Mouse (Mus musculus) neural tube, embryonic 15.5 days (tissue): ENCODE data around the gene Sh3gl2. TPM values are rescaled to one million over a fixed set of nuclear protein-coding genes. Genes with fewer than 3 reads are reported as not detected.

Experiments used
- ATAC-seq: fragments of 200-750 bp; cut with Nextera tagmentation; 2 replicates; pipeline ENCODE4 v1.8.0; 2017; ENCODE audit warnings: mild to moderate bottlenecking, moderate TSS enrichment, moderate library complexity; ENCODE audit not compliant: low FRiP score
- H3K27ac ChIP-seq: fragments of 300-500 bp; sonication (generic); replicated peaks from 2 replicates; pipeline ENCODE4 v1.5.1; 2015; ENCODE audit warnings: mild to moderate bottlenecking, inconsistent platforms
- H3K27me3 ChIP-seq: fragments of 300-500 bp; sonication (generic); replicated peaks from 2 replicates; pipeline ENCODE4 v1.6.1; 2015; ENCODE audit warnings: inconsistent platforms
- H3K36me3 ChIP-seq: fragments of 300-500 bp; sonication (generic); 2 replicates; pipeline ENCODE4 v1.6.1; 2015; ENCODE audit warnings: inconsistent platforms
- H3K4me1 ChIP-seq: fragments of 300-500 bp; sonication (generic); 2 replicates; pipeline ENCODE4 v1.6.1; 2015; ENCODE audit warnings: inconsistent platforms
- H3K4me2 ChIP-seq: fragments of 300-500 bp; sonication (generic); 2 replicates; pipeline ENCODE4 v1.6.1; 2015; ENCODE audit warnings: inconsistent platforms, mild to moderate bottlenecking, moderate library complexity
- H3K4me3 ChIP-seq: fragments of 300-500 bp; sonication (generic); replicated peaks from 2 replicates; pipeline ENCODE4 v1.5.1; 2015; ENCODE audit warnings: mild to moderate bottlenecking, inconsistent platforms
- H3K9ac ChIP-seq: fragments of 300-500 bp; sonication (generic); replicated peaks from 2 replicates; pipeline ENCODE4 v1.6.1; 2015; ENCODE audit warnings: mild to moderate bottlenecking, inconsistent platforms
- H3K9me3 ChIP-seq: fragments of 300-500 bp; sonication (generic); replicated peaks from 2 replicates; pipeline ENCODE4 v1.6.1; 2016; ENCODE audit warnings: inconsistent platforms
- WGBS: fragments of 180-500 bp; shearing (Covaris S2); methylation state at CpG from one replicate; pipeline ENCODE4 v1.1.7; 2015; ENCODE audit warnings: mixed read lengths; 5-methylcytosine and 5-hydroxymethylcytosine counted together
- polyA plus RNA-seq: library from polyadenylated mRNA; unstranded; fragments of >200 nt; fragmentation: Nextera tagmentation; extraction: Ambion mirVana; gene quantifications from 2 replicates; pipeline ENCODE4 v1.2.1, GENCODE M21; 2015

Gene Sh3gl2
- polyA plus RNA-seq, 1 experiment from 2014 or later, result 111 TPM

DNA sequence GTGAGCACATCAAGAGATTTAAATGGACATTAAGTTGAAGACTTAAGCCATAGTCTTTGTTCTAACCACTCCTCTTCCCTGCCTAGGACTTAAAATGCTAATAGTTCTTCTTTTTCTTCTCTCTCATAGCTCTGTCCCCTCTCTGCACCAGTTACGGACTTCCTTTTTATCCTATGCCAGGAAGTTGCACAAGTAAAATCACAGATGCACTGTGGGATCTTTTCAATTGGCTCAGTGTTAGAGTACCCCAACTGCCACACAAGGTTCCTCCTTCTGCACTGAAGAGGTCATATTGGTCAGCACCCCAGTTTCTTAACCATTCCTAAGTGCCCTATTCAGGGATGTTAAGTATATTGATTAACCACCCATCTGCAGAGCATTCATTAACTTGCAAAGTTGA is 324.9 kb downstream of the Sh3gl2 start:
- no peak for ATAC-seq
- no peak overlapping the region for H3K27ac ChIP-seq
- H3K4me2 ChIP-seq, result no peak overlapping the region
- WGBS, result 92% methylated on average over 1 of the region's 1 CpGs
- no peaks in the 10 kb centered on the region for H3K4me1 ChIP-seq
- no peaks in the 10 kb centered on the region for H3K27me3 ChIP-seq
- no peak overlapping the region for H3K4me3 ChIP-seq
- H3K36me3 ChIP-seq, result no peaks in the 10 kb centered on the region
- H3K9me3 ChIP-seq, result no peaks in the 10 kb centered on the region
- H3K9ac ChIP-seq, result no peak overlapping the region

- 84% methylated on average over 5 of the region's 5 CpGs for WGBS
- Histone ChIP-seq H3K4me3 (no peak overlapping the region), H3K36me3 (no peaks in the 10 kb centered on the region), H3K27ac (no peak overlapping the region), H3K9me3 (no peaks in the 10 kb centered on the region), H3K4me1 (no peaks in the 10 kb centered on the region), H3K4me2 (no peak overlapping the region), H3K27me3 (no peaks in the 10 kb centered on the region), H3K9ac (no peak overlapping the region)
- ATAC-seq, result no peak
Observed at GRCm38 (mm10) chr4:85539677-85540076, 334.8 kb downstream of the Sh3gl2 start.

DNA sequence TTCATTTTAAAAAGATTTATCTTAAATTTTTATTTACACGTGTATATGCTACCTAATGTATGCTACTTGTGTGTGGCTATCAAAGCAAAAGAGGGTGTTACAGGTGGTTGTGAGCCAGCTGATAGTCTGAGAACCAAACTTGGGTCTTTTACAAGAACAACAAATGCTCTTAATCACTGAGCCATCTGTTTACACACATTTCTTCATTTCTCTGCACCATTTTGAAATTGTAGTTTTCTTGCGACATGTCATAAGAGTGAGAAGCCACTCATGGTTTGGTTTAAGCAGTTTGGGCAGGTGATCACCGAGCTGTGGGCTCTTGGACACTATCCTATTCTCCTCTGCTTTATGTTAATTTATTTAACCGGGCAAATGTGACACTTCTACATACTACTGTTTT is 338.3 kb downstream of the Sh3gl2 start:
- ATAC-seq, result no peak
- no peak overlapping the region for H3K4me3 ChIP-seq
- no peak overlapping the region for H3K9ac ChIP-seq
- H3K9me3 ChIP-seq, result no peaks in the 10 kb centered on the region
- no peak overlapping the region for H3K4me2 ChIP-seq
- no peaks in the 10 kb centered on the region for H3K36me3 ChIP-seq
- WGBS, result 90% methylated on average over 4 of the region's 4 CpGs
- H3K4me1 ChIP-seq, result no peaks in the 10 kb centered on the region
- no peak overlapping the region for H3K27ac ChIP-seq
- no peaks in the 10 kb centered on the region for H3K27me3 ChIP-seq

GRCm38 (mm10) chr4:85554696-85555095 is 349.8 kb downstream of the Sh3gl2 start:
- H3K9ac ChIP-seq, result no peak overlapping the region
- H3K27ac ChIP-seq, result no peak overlapping the region

GRCm38 (mm10) chr4:85559753-85560152 is 354.8 kb downstream of the Sh3gl2 start:
- H3K27me3 ChIP-seq, result no peaks in the 10 kb centered on the region
- no peak for ATAC-seq
- no peak overlapping the region for H3K4me2 ChIP-seq
- WGBS, result 82% methylated on average over 6 of the region's 6 CpGs
- no peaks in the 10 kb centered on the region for H3K9me3 ChIP-seq
- no peak overlapping the region for H3K27ac ChIP-seq
- H3K4me3 ChIP-seq, result no peak overlapping the region
- no peaks in the 10 kb centered on the region for H3K4me1 ChIP-seq
- no peaks in the 10 kb centered on the region for H3K36me3 ChIP-seq
- H3K9ac ChIP-seq, result no peak overlapping the region

More at GRCm38 (mm10) chr4:85554696-85555095, 349.8 kb downstream of the Sh3gl2 start:
- Histone ChIP-seq H3K4me2 (no peak overlapping the region), H3K4me3 (no peak overlapping the region), H3K36me3 (no peaks in the 10 kb centered on the region), H3K4me1 (no peaks in the 10 kb centered on the region), H3K27me3 (no peaks in the 10 kb centered on the region), H3K9me3 (no peaks in the 10 kb centered on the region)
- WGBS, result 55% methylated on average over 3 of the region's 3 CpGs
- no peak for ATAC-seq

DNA sequence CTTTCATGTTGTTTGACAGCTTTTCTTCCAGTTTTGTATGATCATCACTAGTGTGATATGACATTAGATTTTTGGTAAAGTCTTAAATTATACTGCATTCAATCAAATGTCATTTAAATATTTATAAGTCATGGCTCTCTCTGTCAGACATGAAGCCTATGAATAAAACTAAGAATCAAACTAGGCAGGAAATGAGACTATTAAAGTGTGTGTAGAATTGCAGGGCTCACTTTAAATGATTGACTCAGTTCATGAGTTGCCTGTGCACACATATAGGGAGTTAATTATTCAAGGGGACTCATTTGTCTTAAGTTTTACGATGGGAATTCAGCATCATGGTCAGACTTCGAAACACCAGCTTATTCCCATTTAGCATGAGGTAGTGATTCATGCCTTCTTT is 380.5 kb downstream of the Sh3gl2 start:
- H3K27ac ChIP-seq, result no peak overlapping the region
- no peaks in the 10 kb centered on the region for H3K36me3 ChIP-seq
- H3K4me1 ChIP-seq, result no peaks in the 10 kb centered on the region
- H3K9me3 ChIP-seq, result no peaks in the 10 kb centered on the region
- no peak overlapping the region for H3K9ac ChIP-seq
- H3K4me3 ChIP-seq, result no peak overlapping the region
- ATAC-seq, result no peak
- H3K4me2 ChIP-seq, result no peak overlapping the region
- H3K27me3 ChIP-seq, result no peaks in the 10 kb centered on the region
- WGBS, result 78% methylated on average over 2 of the region's 2 CpGs

DNA sequence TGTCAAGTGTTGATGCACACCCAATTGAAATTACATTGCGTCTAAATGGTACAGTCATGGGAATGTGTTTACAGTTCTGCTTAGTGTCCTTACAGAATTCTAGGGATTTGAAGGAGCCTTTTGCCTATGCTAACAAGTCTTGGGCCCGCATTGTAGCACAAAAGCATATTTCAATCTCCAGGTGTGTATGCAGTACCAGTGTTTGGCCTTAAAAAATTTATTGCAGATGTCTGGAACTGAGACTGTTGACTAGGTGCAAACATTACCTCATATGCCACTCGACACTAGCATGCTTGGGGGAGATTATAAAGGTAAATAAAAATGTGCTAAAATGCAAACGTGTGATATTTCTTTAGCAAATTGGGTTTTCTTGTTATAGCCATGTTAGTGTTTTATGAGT is 384.0 kb downstream of the Sh3gl2 start:
- H3K4me3 ChIP-seq, result no peak overlapping the region
- H3K4me1 ChIP-seq, result no peaks in the 10 kb centered on the region
- ATAC-seq, result no peak
- 87% methylated on average over 4 of the region's 4 CpGs for WGBS
- no peaks in the 10 kb centered on the region for H3K9me3 ChIP-seq
- H3K27ac ChIP-seq, result no peak overlapping the region
- H3K27me3 ChIP-seq, result no peaks in the 10 kb centered on the region
- H3K4me2 ChIP-seq, result no peak overlapping the region
- H3K36me3 ChIP-seq, result no peaks in the 10 kb centered on the region
- H3K9ac ChIP-seq, result no peak overlapping the region

DNA sequence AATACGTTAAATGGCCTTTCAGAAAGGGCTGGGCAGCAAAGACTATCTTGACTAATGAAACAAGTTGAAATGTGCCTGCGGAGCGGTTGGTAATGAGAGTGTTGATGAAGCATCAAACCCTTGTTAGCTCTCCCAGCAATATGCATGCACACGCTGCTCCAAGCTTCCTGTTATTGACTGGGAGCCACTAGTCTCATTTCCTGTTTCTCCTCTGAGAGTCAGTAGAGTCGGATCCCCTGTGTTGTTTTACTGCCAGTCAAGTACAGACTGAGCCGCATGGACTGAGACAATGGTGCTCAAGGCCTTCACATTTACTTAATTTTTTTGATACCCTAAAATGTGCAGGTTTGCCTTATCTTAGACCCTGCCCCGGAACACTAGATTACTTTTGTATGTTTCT is 386.1 kb downstream of the Sh3gl2 start:
- no peak overlapping the region for H3K4me3 ChIP-seq
- H3K9ac ChIP-seq, result no peak overlapping the region
- H3K27ac ChIP-seq, result no peak overlapping the region
- no peak overlapping the region for H3K4me2 ChIP-seq
- no peak; the same call in 1 of the 2 replicates for ATAC-seq
- no peaks in the 10 kb centered on the region for H3K27me3 ChIP-seq
- H3K9me3 ChIP-seq, result no peaks in the 10 kb centered on the region
- no peaks in the 10 kb centered on the region for H3K36me3 ChIP-seq
- WGBS, result 56% methylated on average over 7 of the region's 7 CpGs
- no peaks in the 10 kb centered on the region for H3K4me1 ChIP-seq

DNA sequence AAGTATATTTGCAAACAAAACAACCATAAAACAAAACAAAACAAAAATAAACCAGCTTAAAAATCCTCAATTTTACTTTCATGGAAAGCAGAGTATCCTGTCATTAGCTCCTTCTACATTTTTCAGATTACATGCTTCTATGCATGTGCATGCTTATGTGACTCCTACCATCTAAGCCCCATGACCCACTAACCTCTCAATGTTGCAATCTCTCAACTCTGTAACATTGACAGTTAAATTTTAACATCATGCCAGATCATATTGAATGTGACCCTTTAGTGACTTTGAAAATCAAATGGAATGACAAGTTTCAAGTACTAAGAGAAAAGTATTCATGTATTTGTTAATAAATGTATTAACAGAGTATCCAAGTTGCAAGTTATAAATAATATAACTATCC is 389.2 kb downstream of the Sh3gl2 start:
- H3K4me2 ChIP-seq, result no peak overlapping the region
- H3K27ac ChIP-seq, result no peak overlapping the region
- no peaks in the 10 kb centered on the region for H3K36me3 ChIP-seq
- no peaks in the 10 kb centered on the region for H3K4me1 ChIP-seq
- H3K4me3 ChIP-seq, result no peak overlapping the region
- no peaks in the 10 kb centered on the region for H3K27me3 ChIP-seq
- no peak overlapping the region for H3K9ac ChIP-seq
- no peaks in the 10 kb centered on the region for H3K9me3 ChIP-seq
- ATAC-seq, result no peak

DNA sequence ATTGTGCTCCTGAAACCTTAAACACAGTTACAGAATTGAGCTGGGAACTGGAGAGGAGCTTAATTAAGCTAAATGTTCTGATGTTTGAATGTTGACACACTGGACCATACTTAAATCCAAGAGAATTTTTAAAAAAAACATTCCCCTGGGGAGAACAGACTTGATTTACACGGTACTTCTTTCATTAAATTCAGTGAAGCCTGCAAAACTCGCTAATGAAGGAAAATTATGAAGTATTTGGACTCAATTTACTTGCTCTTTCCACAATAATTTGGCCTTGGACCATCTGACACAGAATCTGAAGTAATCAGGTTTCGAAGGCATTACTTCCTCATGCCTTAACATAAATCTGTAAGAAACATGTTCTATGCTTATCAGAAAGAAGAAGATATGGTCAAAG is 408.4 kb downstream of the Sh3gl2 start:
- Histone ChIP-seq H3K27ac (no peak overlapping the region), H3K9me3 (no peaks in the 10 kb centered on the region), H3K9ac (no peak overlapping the region), H3K4me1 (no peaks in the 10 kb centered on the region), H3K4me2 (no peak overlapping the region), H3K36me3 (no peaks in the 10 kb centered on the region), H3K27me3 (no peaks in the 10 kb centered on the region), H3K4me3 (no peak overlapping the region)
- ATAC-seq, result no peak
- WGBS, result 76% methylated on average over 3 of the region's 3 CpGs

DNA sequence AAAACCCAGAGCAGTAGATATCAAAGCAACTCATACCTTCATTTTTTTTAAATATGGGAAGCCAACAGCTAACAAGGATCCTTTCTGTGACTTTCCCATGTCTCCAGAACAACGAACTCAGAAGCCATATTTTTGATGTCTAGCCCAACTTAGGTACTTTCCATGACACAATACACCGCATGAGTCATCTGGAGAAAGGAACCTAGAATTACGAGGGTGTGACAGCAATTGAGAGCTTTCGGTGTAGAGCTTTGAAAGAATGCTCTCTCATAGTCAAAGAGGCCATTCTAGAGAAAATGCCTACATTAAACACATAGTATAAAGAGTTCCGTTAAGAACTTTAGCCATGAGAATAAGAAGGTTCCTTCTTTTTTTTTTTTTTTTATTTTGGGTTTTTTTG is 413.8 kb downstream of the Sh3gl2 start:
- ATAC-seq, result no peak
- Histone ChIP-seq H3K9ac (no peak overlapping the region), H3K4me3 (no peak overlapping the region), H3K9me3 (no peaks in the 10 kb centered on the region), H3K36me3 (no peaks in the 10 kb centered on the region), H3K27me3 (no peaks in the 10 kb centered on the region), H3K4me1 (no peaks in the 10 kb centered on the region), H3K27ac (no peak overlapping the region), H3K4me2 (no peak overlapping the region)
- WGBS, result 89% methylated on average over 5 of the region's 5 CpGs

DNA sequence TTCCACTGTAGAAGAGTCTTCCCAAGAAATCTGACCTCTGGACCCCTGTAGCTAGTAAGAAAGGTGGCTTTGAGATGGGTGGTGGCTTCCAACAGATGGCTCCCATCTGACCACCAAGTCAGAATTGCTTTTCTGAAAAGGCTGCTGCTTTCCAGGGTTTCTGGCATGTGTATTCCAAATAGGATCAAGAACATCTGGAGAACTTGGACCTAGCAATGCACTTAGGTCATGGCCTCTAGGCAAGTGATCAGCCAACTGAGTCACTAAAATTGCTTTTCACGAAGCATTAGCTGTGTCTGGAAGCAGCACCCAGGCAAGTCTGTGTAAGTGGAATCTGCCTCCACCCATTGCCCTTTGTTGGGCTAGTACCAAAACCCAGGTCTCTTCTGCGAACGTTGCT is 414.3 kb downstream of the Sh3gl2 start:
- 85% methylated on average over 3 of the region's 3 CpGs for WGBS
- H3K9me3 ChIP-seq, result no peaks in the 10 kb centered on the region
- no peak overlapping the region for H3K4me2 ChIP-seq
- H3K27ac ChIP-seq, result no peak overlapping the region
- H3K36me3 ChIP-seq, result no peaks in the 10 kb centered on the region
- no peaks in the 10 kb centered on the region for H3K27me3 ChIP-seq
- no peak for ATAC-seq
- no peak overlapping the region for H3K9ac ChIP-seq
- H3K4me3 ChIP-seq, result no peak overlapping the region
- no peaks in the 10 kb centered on the region for H3K4me1 ChIP-seq

DNA sequence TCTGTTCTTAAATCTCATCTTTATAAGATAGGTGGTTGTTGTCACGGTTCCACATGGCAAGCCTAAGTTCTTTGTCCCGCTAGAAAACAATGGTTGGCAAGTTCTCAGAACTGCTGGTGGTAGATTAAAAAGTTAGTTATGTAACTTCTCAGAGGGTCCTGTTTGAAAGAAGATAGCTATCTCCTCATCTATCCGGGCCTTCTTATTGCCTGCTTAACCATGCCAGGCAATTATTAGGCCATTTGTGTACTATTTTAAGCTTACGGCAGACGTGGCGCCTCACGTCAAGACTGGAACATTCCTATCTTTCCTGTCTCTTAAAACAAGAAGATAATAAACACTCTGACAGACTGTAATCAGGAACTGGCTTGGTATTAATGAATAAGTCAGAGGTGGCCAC is 424.5 kb downstream of the Sh3gl2 start:
- Histone ChIP-seq H3K4me3 (no peak overlapping the region), H3K27ac (no peak overlapping the region), H3K4me2 (no peak overlapping the region), H3K4me1 (no peaks in the 10 kb centered on the region), H3K27me3 (no peaks in the 10 kb centered on the region), H3K36me3 (no peaks in the 10 kb centered on the region), H3K9me3 (no peaks in the 10 kb centered on the region), H3K9ac (no peak overlapping the region)
- WGBS, result 87% methylated on average over 7 of the region's 7 CpGs
- ATAC-seq, result no peak
